Mouse (Mus musculus): ENCODE measurements around the gene Arcn1. TPM values are rescaled to one million over a fixed set of nuclear protein-coding genes. Genes with fewer than 3 reads are reported as not detected.

Arcn1 gene
- polyA plus RNA-seq, 1 experiment from 2014 or later, result 153 TPM

DNA sequence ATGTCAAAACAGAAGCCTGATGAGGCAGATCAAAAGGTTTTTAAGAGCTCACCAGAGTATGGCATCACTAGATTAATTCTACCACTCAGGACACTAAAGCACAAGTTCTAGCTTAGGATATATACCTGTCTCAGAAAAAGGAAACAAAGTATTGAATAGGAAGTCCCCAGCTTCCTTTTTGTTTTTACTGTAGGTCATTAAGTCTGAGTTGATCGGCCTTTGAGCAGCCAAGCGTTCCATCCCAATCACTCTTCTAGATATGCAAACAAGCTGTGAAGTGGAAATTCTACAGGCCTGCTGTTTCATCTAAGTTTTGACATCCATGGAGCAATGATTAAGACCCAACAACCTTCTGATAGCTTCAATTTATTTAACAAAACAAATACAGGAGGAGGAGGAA is 6.8 kb downstream of the Arcn1 start:
- no peak overlapping the region for H3K4me2 ChIP-seq (ENCODE audit: low read depth, low read length)
- ATAC-seq (ENCODE audit: low read depth), result no peak
- no peaks in the 10 kb centered on the region for H3K9me3 ChIP-seq (ENCODE audit: control insufficient read depth, low read length)
- H3K27ac ChIP-seq (ENCODE audit: low read depth, low read length), result no peak overlapping the region
- peaks cover 12% of the 10 kb centered on the region for H3K36me3 ChIP-seq (ENCODE audit: control insufficient read depth, insufficient read depth, low read length)
- H3K4me3 ChIP-seq (ENCODE audit: low read depth, low read length), result no peak overlapping the region
- no peaks in the 10 kb centered on the region for H3K27me3 ChIP-seq (ENCODE audit: control insufficient read depth, insufficient read depth, low read length)
- H3K4me1 ChIP-seq (ENCODE audit: control insufficient read depth, insufficient read depth, low read length), result peaks cover 8% of the 10 kb centered on the region; the same call in 1 of the 2 replicates
- no peak overlapping the region for H3K9ac ChIP-seq (replicated peaks; ENCODE audit: low read depth, low read length)
- WGBS, result 82% methylated on average over 2 of the region's 2 CpGs

- 92% methylated on average over 7 of the region's 7 CpGs for WGBS
- no peak for ATAC-seq (ENCODE audit: low read depth)
- Histone ChIP-seq H3K9ac (replicated peaks; ENCODE audit: low read depth, low read length) (no peak overlapping the region), H3K4me3 (ENCODE audit: low read depth, low read length) (no peak overlapping the region), H3K27ac (ENCODE audit: low read depth, low read length) (no peak overlapping the region), H3K4me2 (ENCODE audit: low read depth, low read length) (no peak overlapping the region), H3K9me3 (ENCODE audit: control insufficient read depth, low read length) (no peaks in the 10 kb centered on the region), H3K4me1 (ENCODE audit: control insufficient read depth, insufficient read depth, low read length) (no peaks in the 10 kb centered on the region), H3K36me3 (ENCODE audit: control insufficient read depth, insufficient read depth, low read length) (peaks cover 53% of the 10 kb centered on the region), H3K27me3 (ENCODE audit: control insufficient read depth, insufficient read depth, low read length) (no peaks in the 10 kb centered on the region)
These were observed 19.2 kb downstream of the Arcn1 start for GRCm38 (mm10) chr9:44748473-44748872.

DNA sequence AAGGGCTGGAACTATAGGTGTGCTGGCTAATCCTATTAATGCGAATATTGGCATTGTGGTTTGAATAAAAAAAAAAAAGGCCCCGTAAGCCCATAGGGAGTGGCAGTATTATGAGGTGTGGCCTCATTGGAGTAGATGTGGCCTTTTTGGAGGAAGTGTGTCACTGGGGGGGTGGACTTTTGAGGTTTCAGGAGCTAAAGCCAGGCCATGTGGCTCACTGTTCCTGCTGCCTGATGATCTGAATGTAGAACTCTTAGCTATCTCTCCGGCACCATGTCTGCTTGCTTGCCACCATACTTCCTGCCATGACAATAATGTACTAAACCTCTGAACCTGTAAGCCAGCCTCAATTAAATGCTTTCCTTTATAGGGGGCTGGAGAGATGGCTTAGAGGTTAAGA is 20.3 kb downstream of the Arcn1 start:
- ATAC-seq (ENCODE audit: low read depth), result no peak
- no peaks in the 10 kb centered on the region for H3K27me3 ChIP-seq (ENCODE audit: control insufficient read depth, insufficient read depth, low read length)
- no peak overlapping the region for H3K27ac ChIP-seq (ENCODE audit: low read depth, low read length)
- H3K9ac ChIP-seq (replicated peaks; ENCODE audit: low read depth, low read length), result no peak overlapping the region
- H3K4me2 ChIP-seq (ENCODE audit: low read depth, low read length), result no peak overlapping the region
- H3K4me3 ChIP-seq (ENCODE audit: low read depth, low read length), result no peak overlapping the region
- no peaks in the 10 kb centered on the region for H3K4me1 ChIP-seq (ENCODE audit: control insufficient read depth, insufficient read depth, low read length)
- 96% methylated on average over 3 of the region's 3 CpGs for WGBS
- H3K9me3 ChIP-seq (ENCODE audit: control insufficient read depth, low read length), result no peaks in the 10 kb centered on the region
- peaks cover 58% of the 10 kb centered on the region for H3K36me3 ChIP-seq (ENCODE audit: control insufficient read depth, insufficient read depth, low read length)

- no peak for ATAC-seq (ENCODE audit: low read depth)
- Histone ChIP-seq H3K36me3 (ENCODE audit: control insufficient read depth, insufficient read depth, low read length) (peaks cover 56% of the 10 kb centered on the region), H3K4me1 (ENCODE audit: control insufficient read depth, insufficient read depth, low read length) (no peaks in the 10 kb centered on the region), H3K9me3 (ENCODE audit: control insufficient read depth, low read length) (no peaks in the 10 kb centered on the region), H3K9ac (replicated peaks; ENCODE audit: low read depth, low read length) (no peak overlapping the region), H3K4me2 (ENCODE audit: low read depth, low read length) (no peak overlapping the region), H3K27me3 (ENCODE audit: control insufficient read depth, insufficient read depth, low read length) (no peaks in the 10 kb centered on the region), H3K4me3 (ENCODE audit: low read depth, low read length) (no peak overlapping the region), H3K27ac (ENCODE audit: low read depth, low read length) (no peak overlapping the region)
- 88% methylated on average over 3 of the region's 3 CpGs for WGBS
These were observed 21.0 kb downstream of the Arcn1 start for GRCm38 (mm10) chr9:44746666-44747065.

DNA sequence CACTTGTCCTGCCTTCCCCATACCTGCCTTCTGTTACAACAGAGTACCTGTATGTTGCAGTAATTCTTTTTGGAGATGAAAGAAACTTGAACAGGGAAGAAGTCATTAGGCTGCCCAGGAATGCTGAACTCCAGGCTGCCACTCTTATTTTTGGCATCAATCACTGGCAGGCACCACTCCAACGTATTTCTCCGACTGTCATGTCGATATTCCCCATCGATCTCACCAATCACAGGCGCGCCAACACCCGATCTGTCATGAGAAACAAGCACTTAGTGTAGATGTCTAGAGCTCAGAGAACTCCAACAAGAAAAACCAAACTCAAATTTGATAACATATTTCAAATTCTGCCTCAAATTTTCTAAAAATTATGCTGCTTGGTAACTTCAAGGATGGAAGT is 22.3 kb downstream of the Arcn1 start:
- Histone ChIP-seq H3K4me2 (ENCODE audit: low read depth, low read length) (no peak overlapping the region), H3K36me3 (ENCODE audit: control insufficient read depth, insufficient read depth, low read length) (peaks cover 49% of the 10 kb centered on the region), H3K4me1 (ENCODE audit: control insufficient read depth, insufficient read depth, low read length) (no peaks in the 10 kb centered on the region), H3K9me3 (ENCODE audit: control insufficient read depth, low read length) (no peaks in the 10 kb centered on the region), H3K4me3 (ENCODE audit: low read depth, low read length) (no peak overlapping the region), H3K9ac (replicated peaks; ENCODE audit: low read depth, low read length) (no peak overlapping the region), H3K27me3 (ENCODE audit: control insufficient read depth, insufficient read depth, low read length) (no peaks in the 10 kb centered on the region), H3K27ac (ENCODE audit: low read depth, low read length) (no peak overlapping the region)
- no peak for ATAC-seq (ENCODE audit: low read depth)
- WGBS, result 93% methylated on average over 7 of the region's 7 CpGs

- no peak overlapping the region for H3K4me2 ChIP-seq (ENCODE audit: low read depth, low read length)
- no peak overlapping the region for H3K27ac ChIP-seq (ENCODE audit: low read depth, low read length)
- no peak overlapping the region for H3K4me3 ChIP-seq (ENCODE audit: low read depth, low read length)
- H3K27me3 ChIP-seq (ENCODE audit: control insufficient read depth, insufficient read depth, low read length), result no peaks in the 10 kb centered on the region
- no peak for ATAC-seq (ENCODE audit: low read depth)
- WGBS, result 81% methylated on average over 1 of the region's 1 CpGs
- H3K9ac ChIP-seq (replicated peaks; ENCODE audit: low read depth, low read length), result no peak overlapping the region
- H3K4me1 ChIP-seq (ENCODE audit: control insufficient read depth, insufficient read depth, low read length), result no peaks in the 10 kb centered on the region
- no peaks in the 10 kb centered on the region for H3K9me3 ChIP-seq (ENCODE audit: control insufficient read depth, low read length)
- H3K36me3 ChIP-seq (ENCODE audit: control insufficient read depth, insufficient read depth, low read length), result peaks cover 22% of the 10 kb centered on the region
These were observed 26.9 kb downstream of the Arcn1 start for GRCm38 (mm10) chr9:44740663-44741192.

DNA sequence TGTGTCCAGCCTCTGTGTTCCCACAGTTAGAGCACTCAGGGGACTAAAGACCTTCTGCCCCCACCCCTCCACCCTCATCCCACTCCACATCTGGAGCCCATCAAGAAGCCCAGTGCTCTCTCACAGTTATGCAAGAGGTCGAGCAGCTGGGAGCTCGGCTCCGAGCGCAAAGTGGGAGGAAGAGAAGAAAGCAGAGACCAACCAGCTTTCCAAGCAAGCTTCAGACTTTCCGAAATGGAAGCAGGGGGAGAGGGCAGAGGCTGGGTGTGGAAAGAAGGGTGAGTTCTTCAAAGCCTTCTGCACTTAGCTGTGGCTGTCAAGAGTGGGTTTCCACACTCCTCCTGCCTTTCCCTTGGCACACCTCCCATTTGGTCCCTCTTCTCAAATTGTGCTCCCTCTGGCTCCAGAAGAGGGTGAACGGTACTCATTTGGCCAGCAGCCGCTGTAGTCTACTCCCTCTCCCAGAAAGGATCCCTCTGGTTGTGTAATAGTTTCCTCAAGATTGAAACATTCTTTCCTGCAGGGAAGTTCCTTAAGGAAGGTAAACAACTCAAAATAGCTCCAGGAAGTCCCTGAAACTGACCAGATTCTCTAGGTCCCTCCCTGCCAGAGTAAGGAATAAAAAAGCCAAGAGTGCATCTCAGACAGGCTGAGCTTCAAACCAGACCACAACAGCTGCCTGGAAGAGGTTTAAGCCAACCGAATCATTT is 30.2 kb downstream of the Arcn1 start:
- H3K27me3 ChIP-seq (ENCODE audit: control insufficient read depth, insufficient read depth, low read length), result no peaks in the 10 kb centered on the region
- H3K4me2 ChIP-seq (ENCODE audit: low read depth, low read length), result no peak overlapping the region
- H3K36me3 ChIP-seq (ENCODE audit: control insufficient read depth, insufficient read depth, low read length), result no peaks in the 10 kb centered on the region
- H3K4me3 ChIP-seq (ENCODE audit: low read depth, low read length), result no peak overlapping the region
- no peak overlapping the region for H3K27ac ChIP-seq (ENCODE audit: low read depth, low read length)
- no peaks in the 10 kb centered on the region for H3K9me3 ChIP-seq (ENCODE audit: control insufficient read depth, low read length)
- H3K9ac ChIP-seq (replicated peaks; ENCODE audit: low read depth, low read length), result no peak overlapping the region
- no peak for ATAC-seq (ENCODE audit: low read depth)
- H3K4me1 ChIP-seq (ENCODE audit: control insufficient read depth, insufficient read depth, low read length), result peaks cover 13% of the 10 kb centered on the region; the same call in 1 of the 2 replicates
- 63% methylated on average over 8 of the region's 8 CpGs for WGBS

- Histone ChIP-seq H3K9ac (replicated peaks; ENCODE audit: low read depth, low read length) (no peak overlapping the region), H3K9me3 (ENCODE audit: control insufficient read depth, low read length) (no peaks in the 10 kb centered on the region), H3K4me1 (ENCODE audit: control insufficient read depth, insufficient read depth, low read length) (peaks cover 13% of the 10 kb centered on the region; the same call in 1 of the 2 replicates), H3K36me3 (ENCODE audit: control insufficient read depth, insufficient read depth, low read length) (no peaks in the 10 kb centered on the region), H3K4me3 (ENCODE audit: low read depth, low read length) (no peak overlapping the region), H3K4me2 (ENCODE audit: low read depth, low read length) (no peak overlapping the region), H3K27ac (ENCODE audit: low read depth, low read length) (no peak overlapping the region), H3K27me3 (ENCODE audit: control insufficient read depth, insufficient read depth, low read length) (no peaks in the 10 kb centered on the region)
- no peak for ATAC-seq (ENCODE audit: low read depth)
- 56% methylated on average over 2 of the region's 2 CpGs for WGBS
These were observed 31.3 kb downstream of the Arcn1 start for GRCm38 (mm10) chr9:44736301-44736700.

DNA sequence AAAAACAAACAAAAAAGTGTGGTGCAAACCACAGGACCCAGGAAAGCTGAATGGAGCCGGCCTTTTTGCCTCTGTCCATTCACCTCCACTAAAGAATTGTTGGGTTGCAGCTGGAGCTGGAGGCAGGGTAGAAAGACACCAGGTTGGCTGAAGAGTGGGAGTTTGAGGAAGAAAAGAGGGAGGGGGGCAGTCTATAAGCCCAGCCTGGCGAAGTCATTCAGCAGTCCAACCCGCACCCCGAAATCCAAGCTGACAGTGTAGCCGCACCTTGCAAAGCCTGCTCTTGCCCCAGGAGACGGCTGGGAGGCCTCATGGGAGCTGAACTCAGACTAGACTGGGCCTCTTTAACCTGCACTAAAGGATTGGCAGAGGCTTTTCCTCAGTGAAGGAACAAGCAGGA is 31.8 kb downstream of the Arcn1 start:
- H3K9me3 ChIP-seq (ENCODE audit: control insufficient read depth, low read length), result no peaks in the 10 kb centered on the region
- no peak overlapping the region for H3K4me3 ChIP-seq (ENCODE audit: low read depth, low read length)
- ATAC-seq (ENCODE audit: low read depth), result no peak
- H3K36me3 ChIP-seq (ENCODE audit: control insufficient read depth, insufficient read depth, low read length), result no peaks in the 10 kb centered on the region
- no peak overlapping the region for H3K4me2 ChIP-seq (ENCODE audit: low read depth, low read length)
- 86% methylated on average over 6 of the region's 6 CpGs for WGBS
- no peak overlapping the region for H3K27ac ChIP-seq (ENCODE audit: low read depth, low read length)
- H3K9ac ChIP-seq (replicated peaks; ENCODE audit: low read depth, low read length), result no peak overlapping the region
- H3K27me3 ChIP-seq (ENCODE audit: control insufficient read depth, insufficient read depth, low read length), result no peaks in the 10 kb centered on the region
- H3K4me1 ChIP-seq (ENCODE audit: control insufficient read depth, insufficient read depth, low read length), result peaks cover 13% of the 10 kb centered on the region; the same call in 1 of the 2 replicates
